Mouse (Mus musculus) frontal cortex, postnatal 10 days (tissue): ENCODE measurements around the gene Rin2.

ENCODE experiments used
- DNase-seq, 2 experiments: peaks; one replicate each; pipeline ENCODE4 v3.0.0; 2022; ENCODE audit warnings: low spot score in 2 of 2, mixed read lengths in 1 of 2

Rin2 gene

GRCm38 (mm10) chr2:145788562-145789346 is 113.7 kb downstream of the Rin2 start:
- no peak for DNase-seq

- no peak for DNase-seq
These were observed 118.7 kb downstream of the Rin2 start for GRCm38 (mm10) chr2:145793702-145794101.

DNA sequence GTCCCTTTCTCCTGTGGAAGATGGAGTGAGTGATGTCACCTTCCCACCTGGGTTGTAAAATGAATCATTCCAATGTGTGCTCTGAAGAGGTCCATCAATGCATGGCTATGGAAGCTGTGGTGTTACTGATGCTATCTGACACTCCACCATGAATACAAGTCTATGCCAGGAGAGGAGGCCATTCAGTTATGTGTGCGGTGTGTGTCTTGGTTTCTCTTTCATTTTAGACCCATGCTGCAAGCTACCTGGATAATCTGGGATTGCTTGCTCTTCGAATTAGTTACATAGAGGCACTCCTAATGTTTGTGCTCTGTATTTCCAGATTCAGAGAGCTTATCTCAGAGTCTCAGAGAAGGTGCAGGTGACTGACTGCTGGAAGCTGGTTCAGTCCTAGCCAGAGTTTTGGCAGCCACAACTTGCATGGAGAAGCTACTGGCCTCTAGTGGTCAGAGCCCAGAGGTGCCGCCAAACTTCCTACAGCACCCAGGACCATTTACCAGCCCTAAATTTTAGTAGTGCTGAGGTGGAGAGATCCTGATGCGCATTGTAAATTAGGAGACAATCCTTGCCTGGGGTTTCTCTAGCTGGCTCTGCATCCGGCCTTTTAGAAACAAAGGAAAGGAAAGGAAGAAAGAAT is 119.4 kb downstream of the Rin2 start:
- peak in 1 of 2 experiments; percentile 46 for DNase-seq

GRCm38 (mm10) chr2:145797851-145798250 is 122.8 kb downstream of the Rin2 start:
- DNase-seq = no peak

GRCm38 (mm10) chr2:145798954-145799353 is 123.9 kb downstream of the Rin2 start:
- DNase-seq = no peak

- DNase-seq = no peak
These were observed 126.5 kb downstream of the Rin2 start for GRCm38 (mm10) chr2:145801322-145802052.

GRCm38 (mm10) chr2:145802626-145803025 is 127.6 kb downstream of the Rin2 start:
- no peak for DNase-seq

GRCm38 (mm10) chr2:145803822-145804342 is 128.9 kb downstream of the Rin2 start:
- DNase-seq = no peak

GRCm38 (mm10) chr2:145804524-145804923 is 129.5 kb downstream of the Rin2 start:
- no peak for DNase-seq

- DNase-seq = no peak
These were observed 132.3 kb downstream of the Rin2 start for GRCm38 (mm10) chr2:145807276-145807675.

GRCm38 (mm10) chr2:145808251-145808650 is 133.2 kb downstream of the Rin2 start:
- no peak for DNase-seq

DNA sequence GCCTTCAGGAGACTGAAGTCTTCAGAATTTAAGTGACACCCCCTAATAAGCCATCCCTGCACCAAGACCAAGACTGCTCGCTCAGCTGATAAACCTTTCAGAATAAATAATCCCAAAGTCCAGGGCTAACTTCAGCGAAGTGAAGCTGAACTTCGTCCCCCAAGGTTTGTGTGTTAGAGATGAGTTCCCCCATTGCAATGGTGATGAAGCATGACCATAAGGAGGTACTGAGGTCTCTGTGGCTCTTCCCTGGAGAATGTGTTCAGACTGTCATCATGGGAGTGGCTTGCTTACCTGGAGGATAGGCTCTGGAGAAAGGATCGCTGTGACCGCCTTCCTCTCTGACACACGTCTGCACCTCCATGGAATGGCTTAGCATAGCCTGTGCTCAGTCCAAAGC is 133.7 kb downstream of the Rin2 start:
- DNase-seq = no peak

DNA sequence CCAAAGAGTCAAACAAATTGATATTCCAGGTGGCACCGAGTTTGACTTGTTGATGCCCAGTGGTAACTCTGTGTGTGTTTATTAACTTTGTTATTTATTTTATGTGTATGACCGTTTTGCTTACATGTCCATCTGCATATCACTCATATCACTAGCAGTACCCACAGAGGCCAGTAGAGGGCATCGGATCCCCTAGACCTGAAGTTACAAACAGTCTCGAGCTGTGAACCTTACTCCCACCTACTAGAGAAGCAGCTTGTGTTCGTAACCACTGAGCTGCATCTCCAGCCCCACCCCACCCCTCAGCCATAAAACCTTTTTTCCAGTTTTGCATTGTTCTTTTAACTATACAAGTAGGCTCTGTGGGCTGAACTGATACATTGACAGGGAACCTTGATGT is 135.7 kb downstream of the Rin2 start:
- DNase-seq = no peak

DNA sequence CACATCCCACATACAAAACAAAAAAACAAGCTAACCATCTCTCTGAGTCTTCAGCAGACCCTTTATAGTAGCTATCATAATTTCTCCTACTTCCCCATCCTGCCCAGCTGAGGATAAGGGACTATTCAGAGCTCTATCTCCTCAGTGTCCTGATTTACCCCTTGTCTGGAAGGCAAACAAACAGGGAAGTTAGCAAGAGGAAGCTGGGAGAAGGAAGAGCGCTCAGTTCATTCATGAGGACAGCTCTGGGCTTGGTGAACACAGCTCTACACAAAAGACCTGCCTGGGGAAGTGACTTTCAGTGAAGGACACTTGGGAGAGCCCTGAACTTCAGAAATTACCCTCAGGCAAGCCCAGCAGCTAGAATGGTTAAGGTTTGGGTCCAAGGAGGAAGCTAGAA is 137.8 kb downstream of the Rin2 start:
- no peak for DNase-seq

GRCm38 (mm10) chr2:145817195-145817594 is 142.2 kb downstream of the Rin2 start:
- no peak for DNase-seq

DNA sequence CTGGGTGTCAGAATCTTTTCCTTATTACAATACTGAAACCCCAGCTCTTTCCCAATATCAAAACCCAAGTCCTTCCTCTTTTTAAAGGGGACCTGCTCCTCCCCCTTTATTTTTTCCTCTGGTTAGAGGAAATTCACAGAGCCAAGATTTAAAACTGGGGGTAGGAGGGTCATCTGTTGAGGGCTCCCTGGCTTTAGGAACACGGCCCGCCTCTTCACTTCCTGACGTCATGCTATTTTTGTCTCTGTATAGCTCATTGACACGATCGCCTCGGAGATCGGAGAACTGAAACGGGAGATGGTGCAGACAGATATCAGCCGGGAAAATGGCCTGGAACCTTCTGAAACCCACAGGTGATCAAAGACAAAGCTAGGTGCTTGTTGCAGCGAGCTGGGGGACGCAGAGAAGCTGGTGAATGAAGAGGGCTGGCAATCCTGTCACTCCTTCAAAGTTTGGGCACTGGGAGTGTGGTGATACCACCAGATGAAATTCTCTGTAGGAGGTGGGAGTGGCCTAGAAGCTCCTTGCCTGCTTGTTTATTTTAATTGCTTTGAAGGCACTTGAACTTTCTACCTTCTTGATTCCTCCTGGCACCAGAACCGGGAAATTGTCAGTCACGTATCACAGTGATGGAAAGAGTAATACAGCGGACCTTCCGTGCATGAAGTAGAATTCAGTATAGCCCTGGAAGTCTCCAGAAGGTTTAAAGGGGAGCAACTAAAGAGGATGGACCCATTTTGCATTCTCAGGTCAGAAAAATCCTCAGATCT is 147.2 kb downstream of the Rin2 start:
- DNase-seq = no peak

- DNase-seq = no peak
These were observed 148.0 kb downstream of the Rin2 start for GRCm38 (mm10) chr2:145822783-145823729.

DNA sequence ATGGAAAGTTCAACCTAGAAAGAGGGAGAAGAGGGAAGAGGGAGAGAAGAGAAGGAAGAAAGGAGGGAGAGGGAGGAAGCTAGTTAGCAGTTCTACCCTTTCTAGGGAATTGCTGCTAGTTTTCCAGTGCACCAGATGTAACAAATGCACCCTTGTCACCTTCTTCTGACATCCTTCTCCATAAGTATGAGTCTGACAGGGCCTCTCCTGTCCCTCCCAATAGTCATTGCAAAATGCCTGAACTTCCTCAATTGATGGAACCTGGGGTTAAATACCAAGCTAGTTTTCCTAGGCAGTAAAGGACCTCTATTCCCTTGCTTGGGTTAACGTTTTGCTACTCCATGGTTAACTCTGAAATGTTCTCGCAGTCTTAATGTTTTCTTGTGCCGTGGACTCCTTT is 149.7 kb downstream of the Rin2 start:
- DNase-seq = no peak

DNA sequence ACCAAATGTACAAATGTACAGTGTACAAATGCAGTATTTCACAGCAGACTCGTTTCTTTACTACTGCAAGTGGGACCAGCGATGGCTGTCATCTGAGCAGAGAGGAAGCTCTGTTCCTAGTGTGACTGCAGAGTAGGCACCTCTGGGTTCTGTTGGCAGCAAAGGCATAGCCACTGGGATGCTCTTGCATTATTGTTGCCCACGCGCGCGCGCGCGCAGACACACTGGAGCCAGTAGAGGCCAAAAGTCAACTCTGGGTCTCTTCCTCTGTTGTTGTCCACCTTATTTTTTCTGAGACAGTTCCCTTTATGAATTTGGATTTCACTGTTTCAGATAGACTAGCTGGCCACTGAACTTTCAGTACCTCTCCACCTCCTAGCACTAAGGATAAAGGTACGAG is 150.2 kb downstream of the Rin2 start:
- no peak for DNase-seq

DNA sequence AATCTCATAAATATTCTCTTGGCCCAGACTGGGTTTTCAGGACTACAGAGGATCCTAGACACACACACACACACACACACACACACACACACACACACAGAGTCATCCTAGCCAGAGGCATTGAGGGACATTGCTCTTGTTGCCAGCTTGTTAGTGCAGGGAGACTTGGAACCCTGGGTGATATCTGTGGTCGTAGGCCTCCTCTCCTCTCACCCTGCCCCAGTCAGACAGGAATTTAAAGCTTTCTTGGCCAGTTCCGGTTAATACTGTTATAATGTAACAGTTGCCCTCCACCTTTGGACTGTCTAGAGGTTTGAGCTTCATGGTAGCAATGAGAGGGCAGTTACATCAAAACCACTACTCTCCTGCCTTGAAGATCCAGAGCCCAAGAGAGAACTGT is 152.9 kb downstream of the Rin2 start:
- DNase-seq = no peak

DNA sequence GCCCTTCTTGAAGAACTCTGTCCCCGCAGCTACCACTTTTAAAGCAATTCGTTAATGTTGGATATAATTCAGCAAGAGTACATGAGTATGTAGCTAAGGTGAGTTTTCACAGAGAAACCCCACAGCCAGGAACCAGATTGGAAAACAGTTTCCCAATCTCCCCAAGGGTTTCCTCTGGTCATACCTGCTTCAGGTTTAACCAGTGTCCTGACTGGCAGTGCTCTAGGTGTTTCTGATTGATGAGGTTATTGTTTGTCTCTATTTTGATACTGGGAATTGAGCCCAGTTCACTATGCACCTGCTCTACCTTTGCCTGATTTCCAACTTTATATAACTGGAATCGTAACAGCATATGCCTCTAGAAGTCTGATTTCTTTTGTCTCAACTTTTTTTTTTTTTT is 153.6 kb downstream of the Rin2 start:
- no peak for DNase-seq
